Mouse (Mus musculus) embryonic facial prominence, embryonic 13.5 days (tissue): ENCODE data around the gene Disp2. TPM values are rescaled to one million over a fixed set of nuclear protein-coding genes. Genes with fewer than 3 reads are reported as not detected.

Experiments used
- ATAC-seq: fragments of 200-750 bp; cut with Nextera tagmentation; 2 replicates; pipeline ENCODE4 v1.8.0; 2017; ENCODE audit warnings: low read depth; ENCODE audit not compliant: insufficient number of reproducible peaks, insufficient read depth, low FRiP score, low TSS enrichment
- H3K27ac ChIP-seq: fragments of 300-500 bp; sonication (generic); 2 replicates; pipeline ENCODE4 v1.5.1; 2015; ENCODE audit warnings: moderate library complexity, mild to moderate bottlenecking, inconsistent platforms
- H3K27me3 ChIP-seq: fragments of 300-500 bp; sonication (generic); 2 replicates; pipeline ENCODE4 v1.6.1; 2015; ENCODE audit warnings: mild to moderate bottlenecking, inconsistent platforms
- H3K36me3 ChIP-seq: fragments of 300-500 bp; sonication (generic); 2 replicates; pipeline ENCODE4 v1.6.1; 2015; ENCODE audit warnings: mild to moderate bottlenecking, inconsistent platforms
- H3K4me1 ChIP-seq: fragments of 300-500 bp; sonication (generic); 2 replicates; pipeline ENCODE4 v1.6.1; 2015; ENCODE audit warnings: inconsistent platforms
- H3K4me2 ChIP-seq: fragments of 300-500 bp; sonication (generic); 2 replicates; pipeline ENCODE4 v1.6.1; 2015; ENCODE audit warnings: moderate library complexity, mild to moderate bottlenecking, inconsistent platforms
- H3K4me3 ChIP-seq: fragments of 300-500 bp; sonication (generic); 2 replicates; pipeline ENCODE4 v1.5.1; 2015; ENCODE audit warnings: mild to moderate bottlenecking, inconsistent platforms
- H3K9ac ChIP-seq: fragments of 300-500 bp; sonication (generic); 2 replicates; pipeline ENCODE4 v1.6.1; 2015; ENCODE audit warnings: mild to moderate bottlenecking, inconsistent platforms
- H3K9me3 ChIP-seq: fragments of 300-500 bp; sonication (generic); 2 replicates; pipeline ENCODE4 v1.6.1; 2016; ENCODE audit warnings: inconsistent platforms
- whole genome bisulfite sequencing: fragments of 180-500 bp; shearing (Covaris S2); methylation state at CpG from one replicate; pipeline ENCODE4 v1.1.7; 2015; ENCODE audit warnings: mixed read lengths; 5-methylcytosine and 5-hydroxymethylcytosine counted together
- polyA plus RNA-seq: library from polyadenylated mRNA; unstranded; fragments of >200 nt; fragmentation: Nextera tagmentation; extraction: Ambion mirVana; gene quantifications from 2 replicates; pipeline ENCODE4 v1.2.1, GENCODE M21; 2015

Disp2 gene
- polyA plus RNA-seq, 1 experiment from 2014 or later, result 0.34 TPM

DNA sequence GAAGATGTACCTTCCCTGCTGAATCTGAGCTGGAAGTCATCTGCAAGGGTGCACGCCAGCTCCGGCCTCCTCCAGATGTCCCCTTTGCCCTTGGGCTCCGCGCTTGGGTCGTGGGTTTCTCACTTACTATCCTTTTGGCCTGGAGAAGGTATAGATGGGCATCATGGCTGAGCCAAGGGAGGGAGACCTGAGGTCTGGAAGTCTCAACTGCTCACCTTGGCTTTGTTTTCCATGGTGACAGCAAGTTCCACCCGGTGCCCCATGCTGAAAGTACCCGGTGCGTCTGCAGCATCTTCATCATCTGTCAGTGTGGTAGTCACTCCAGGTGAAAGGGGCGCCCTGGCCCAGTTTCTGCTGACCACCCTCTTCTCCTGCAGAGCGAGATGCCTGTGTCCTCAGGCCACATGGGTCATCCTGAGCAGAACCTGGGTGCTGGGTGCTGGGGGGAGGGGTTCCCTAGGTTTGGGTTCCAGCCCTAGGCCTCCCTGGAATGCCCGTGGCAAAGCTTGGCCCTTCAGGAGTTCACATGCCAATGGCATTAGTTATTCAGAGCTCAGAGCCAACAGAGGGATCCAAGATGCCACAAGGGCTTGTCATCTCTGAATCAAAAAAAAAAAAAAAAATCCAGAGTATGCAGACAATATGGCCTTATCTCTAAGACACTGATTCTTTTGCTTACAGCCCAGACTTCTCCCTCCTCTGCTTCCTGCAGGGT lies 19.1 kb upstream of the Disp2 start:
- peaks cover 10% of the 10 kb centered on the region; the same call in 1 of the 2 replicates for H3K27me3 ChIP-seq
- no peak overlapping the region for H3K9ac ChIP-seq
- peaks cover 46% of the 10 kb centered on the region for H3K4me1 ChIP-seq
- H3K27ac ChIP-seq, result no peak overlapping the region
- 82% methylated on average over 11 of the region's 11 CpGs for WGBS
- no peak overlapping the region for H3K4me2 ChIP-seq
- H3K9me3 ChIP-seq, result no peaks in the 10 kb centered on the region
- H3K36me3 ChIP-seq, result no peaks in the 10 kb centered on the region
- H3K4me3 ChIP-seq, result no peak overlapping the region
- no peak for ATAC-seq

- H3K9ac ChIP-seq, result peak overlapping the region; percentile 63
- ATAC-seq, result no peak
- H3K36me3 ChIP-seq, result no peaks in the 10 kb centered on the region
- H3K27me3 ChIP-seq, result peaks cover 10% of the 10 kb centered on the region; the same call in 1 of the 2 replicates
- H3K4me2 ChIP-seq, result peak overlapping the region; percentile 60
- WGBS, result 78% methylated on average over 12 of the region's 12 CpGs
- H3K4me3 ChIP-seq, result no peak overlapping the region
- no peaks in the 10 kb centered on the region for H3K9me3 ChIP-seq
- H3K4me1 ChIP-seq, result peaks cover 46% of the 10 kb centered on the region
- peak overlapping the region; percentile 92 for H3K27ac ChIP-seq
Observed at GRCm38 (mm10) chr2:118761358-118761757, 18.2 kb upstream of the Disp2 start.

GRCm38 (mm10) chr2:118761906-118762783 lies 17.4 kb upstream of the Disp2 start, which contains the start of gene Ccdc9b:
Gene Ccdc9b (minus strand): TSS chr2:118762661.
- H3K36me3 ChIP-seq, result no peaks in the 10 kb centered on the region
- H3K4me3 ChIP-seq, result peak within 1 kb of the TSS; percentile 29
- peaks cover 10% of the 10 kb centered on the region; the same call in 1 of the 2 replicates for H3K27me3 ChIP-seq
- H3K4me2 ChIP-seq, result peak within 1 kb of the TSS; percentile 60
- 6% methylated on average over 29 of the region's 29 CpGs for WGBS
- H3K9me3 ChIP-seq, result no peaks in the 10 kb centered on the region
- peaks cover 45% of the 10 kb centered on the region for H3K4me1 ChIP-seq
- peak within 1 kb of the TSS; percentile 92 for H3K27ac ChIP-seq
- peak within 1 kb of the TSS; percentile 63 for H3K9ac ChIP-seq
- ATAC-seq, result peak; percentile 77; the same call in 1 of the 2 replicates

DNA sequence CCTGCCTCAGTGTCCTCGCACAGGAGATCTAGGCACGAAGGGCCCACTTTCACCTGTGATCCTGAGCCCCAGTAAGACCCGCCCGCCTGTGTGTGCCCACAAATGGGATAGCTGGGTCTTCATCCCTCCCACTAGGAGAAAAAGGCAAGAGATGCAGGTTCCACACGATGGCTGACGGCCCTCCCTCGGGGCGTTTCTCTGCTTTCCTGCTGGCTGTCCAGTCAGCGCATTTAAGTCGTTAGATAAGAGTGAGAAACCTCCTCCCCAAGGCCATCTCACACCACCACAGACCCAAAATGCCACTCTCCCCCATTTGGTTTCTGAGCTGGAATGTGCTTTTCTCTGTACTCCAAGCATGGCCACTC lies 16.8 kb upstream of the Disp2 start:
- peaks cover 43% of the 10 kb centered on the region for H3K4me1 ChIP-seq
- ATAC-seq, result no peak
- WGBS, result 10% methylated on average over 10 of the region's 10 CpGs
- peaks cover 10% of the 10 kb centered on the region; the same call in 1 of the 2 replicates for H3K27me3 ChIP-seq
- H3K9ac ChIP-seq, result peak overlapping the region; percentile 63; the same call in 1 of the 2 replicates
- H3K9me3 ChIP-seq, result no peaks in the 10 kb centered on the region
- no peaks in the 10 kb centered on the region for H3K36me3 ChIP-seq
- H3K4me2 ChIP-seq, result peak overlapping the region; percentile 60
- peak overlapping the region; percentile 92 for H3K27ac ChIP-seq
- peak overlapping the region; percentile 29 for H3K4me3 ChIP-seq

DNA sequence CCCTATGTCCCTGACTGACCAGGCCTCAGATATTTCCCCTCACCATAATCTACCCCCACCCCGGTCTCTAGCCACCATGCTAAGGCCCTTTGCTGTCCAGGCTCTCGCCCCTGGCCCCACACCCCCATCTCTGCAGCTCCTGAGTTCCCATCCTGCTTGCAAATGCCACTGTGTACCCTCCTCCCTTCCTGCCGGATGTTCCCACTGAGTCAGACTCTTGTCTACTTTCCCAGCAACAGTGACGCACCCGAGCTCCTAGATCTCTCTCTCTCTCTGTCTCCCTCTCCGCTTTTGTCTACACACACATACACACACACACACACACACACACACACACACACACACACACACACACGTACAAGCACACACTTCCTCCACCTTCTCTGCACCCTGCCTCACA lies 16.1 kb upstream of the Disp2 start:
- peak overlapping the region; percentile 92; the same call in 1 of the 2 replicates for H3K27ac ChIP-seq
- no peak overlapping the region for H3K4me2 ChIP-seq
- H3K9me3 ChIP-seq, result no peaks in the 10 kb centered on the region
- no peaks in the 10 kb centered on the region for H3K36me3 ChIP-seq
- no peak for ATAC-seq
- H3K4me1 ChIP-seq, result peaks cover 43% of the 10 kb centered on the region
- H3K27me3 ChIP-seq, result peaks cover 10% of the 10 kb centered on the region; the same call in 1 of the 2 replicates
- 66% methylated on average over 7 of the region's 7 CpGs for WGBS
- H3K9ac ChIP-seq, result no peak overlapping the region
- H3K4me3 ChIP-seq, result no peak overlapping the region

DNA sequence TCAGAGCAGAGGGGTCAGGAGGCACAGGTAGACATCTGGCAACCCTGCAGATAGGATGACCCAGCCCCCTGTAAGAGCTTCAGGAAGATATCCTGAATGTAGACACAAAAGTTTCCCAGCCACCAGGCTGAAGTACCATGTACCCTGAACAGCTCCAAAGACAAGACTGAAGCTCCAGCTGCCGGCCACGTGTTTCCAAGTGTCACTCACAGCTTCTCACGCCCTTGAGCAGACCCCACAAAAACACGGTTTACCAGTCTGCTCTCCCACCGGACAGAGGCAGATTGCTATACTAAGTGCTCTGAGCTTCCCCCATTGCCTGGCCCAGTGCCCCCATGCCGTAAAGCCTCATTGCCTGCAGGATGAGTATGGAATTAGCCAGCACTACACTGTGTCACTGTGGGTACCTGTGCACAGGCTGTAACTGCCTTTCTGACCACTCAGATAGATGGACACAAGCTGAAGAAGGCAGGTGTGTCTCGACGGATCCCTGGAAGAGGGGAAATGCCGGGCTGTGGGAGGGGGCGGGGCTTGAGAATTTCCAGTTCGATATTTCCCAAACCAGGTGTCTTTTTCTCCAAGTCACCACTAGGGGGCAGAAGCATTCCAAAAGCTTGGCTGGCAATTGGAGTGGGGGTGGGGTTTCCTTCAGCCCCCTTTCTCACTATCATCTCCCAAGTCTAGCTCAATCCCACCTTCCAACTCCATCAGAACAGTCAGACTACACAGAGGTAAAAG lies 15.3 kb upstream of the Disp2 start:
- Histone ChIP-seq H3K9me3 (no peaks in the 10 kb centered on the region), H3K4me2 (no peak overlapping the region; the same call in 1 of the 2 replicates), H3K36me3 (no peaks in the 10 kb centered on the region), H3K9ac (no peak overlapping the region), H3K27ac (no peak overlapping the region), H3K27me3 (peaks cover 10% of the 10 kb centered on the region; the same call in 1 of the 2 replicates), H3K4me1 (peaks cover 42% of the 10 kb centered on the region), H3K4me3 (no peak overlapping the region)
- no peak for ATAC-seq
- 16% methylated on average over 11 of the region's 11 CpGs for WGBS

GRCm38 (mm10) chr2:118764875-118765274 lies 14.6 kb upstream of the Disp2 start:
- H3K4me2 ChIP-seq, result no peak overlapping the region
- H3K27ac ChIP-seq, result no peak overlapping the region
- no peak overlapping the region for H3K9ac ChIP-seq
- H3K4me1 ChIP-seq, result peaks cover 36% of the 10 kb centered on the region
- no peak overlapping the region for H3K4me3 ChIP-seq
- 78% methylated on average over 5 of the region's 5 CpGs for WGBS
- no peak for ATAC-seq
- no peaks in the 10 kb centered on the region for H3K36me3 ChIP-seq
- no peaks in the 10 kb centered on the region for H3K9me3 ChIP-seq
- H3K27me3 ChIP-seq, result 0 out of 2 replicates have a peak, but pooled peaks cover 6% of the 10 kb centered on the region

- Histone ChIP-seq H3K4me2 (no peak overlapping the region), H3K27me3 (no peaks in the 10 kb centered on the region), H3K4me1 (peaks cover 28% of the 10 kb centered on the region), H3K36me3 (no peaks in the 10 kb centered on the region), H3K9me3 (no peaks in the 10 kb centered on the region), H3K27ac (no peak overlapping the region), H3K4me3 (no peak overlapping the region), H3K9ac (no peak overlapping the region)
- 76% methylated on average over 10 of the region's 10 CpGs for WGBS
- no peak for ATAC-seq
Observed at GRCm38 (mm10) chr2:118766041-118767033, 13.2 kb upstream of the Disp2 start.

GRCm38 (mm10) chr2:118772158-118772874 lies 7.2 kb upstream of the Disp2 start, which contains the start of gene Phgr1:
Gene Phgr1 (plus strand): TSS chr2:118772769.
- peaks cover 5% of the 10 kb centered on the region; the same call in 1 of the 2 replicates for H3K4me1 ChIP-seq
- no peak for ATAC-seq
- no peaks in the 10 kb centered on the region for H3K36me3 ChIP-seq
- no peak within 1 kb of the TSS for H3K9ac ChIP-seq
- H3K27me3 ChIP-seq, result no peaks in the 10 kb centered on the region; the same call in 1 of the 2 replicates
- no peak within 1 kb of the TSS for H3K4me3 ChIP-seq
- no peak within 1 kb of the TSS for H3K27ac ChIP-seq
- no peak within 1 kb of the TSS for H3K4me2 ChIP-seq
- 74% methylated on average over 6 of the region's 6 CpGs for WGBS
- H3K9me3 ChIP-seq, result no peaks in the 10 kb centered on the region

- no peak overlapping the region for H3K9ac ChIP-seq
- H3K36me3 ChIP-seq, result no peaks in the 10 kb centered on the region
- no peak overlapping the region for H3K27ac ChIP-seq
- no peaks in the 10 kb centered on the region for H3K9me3 ChIP-seq
- H3K4me3 ChIP-seq, result no peak overlapping the region
- ATAC-seq, result no peak
- H3K4me1 ChIP-seq, result peaks cover 11% of the 10 kb centered on the region
- no peaks in the 10 kb centered on the region; the same call in 1 of the 2 replicates for H3K27me3 ChIP-seq
- no peak overlapping the region for H3K4me2 ChIP-seq
- 72% methylated on average over 2 of the region's 2 CpGs for WGBS
Observed at GRCm38 (mm10) chr2:118774536-118774935, 5.0 kb upstream of the Disp2 start.
